Mouse (Mus musculus): ENCODE measurements around the gene Neu2. TPM values are rescaled to one million over a fixed set of nuclear protein-coding genes. Genes with fewer than 3 reads are reported as not detected.

The Neu2 gene
- polyA plus RNA-seq (2014; fragmentation: Illumina TruSeq; extraction: RNeasy Lipid Tissue Mini Kit (QIAGEN cat#74804); ENCODE audit: low read depth, low replicate concordance), result 0.17 TPM

DNA sequence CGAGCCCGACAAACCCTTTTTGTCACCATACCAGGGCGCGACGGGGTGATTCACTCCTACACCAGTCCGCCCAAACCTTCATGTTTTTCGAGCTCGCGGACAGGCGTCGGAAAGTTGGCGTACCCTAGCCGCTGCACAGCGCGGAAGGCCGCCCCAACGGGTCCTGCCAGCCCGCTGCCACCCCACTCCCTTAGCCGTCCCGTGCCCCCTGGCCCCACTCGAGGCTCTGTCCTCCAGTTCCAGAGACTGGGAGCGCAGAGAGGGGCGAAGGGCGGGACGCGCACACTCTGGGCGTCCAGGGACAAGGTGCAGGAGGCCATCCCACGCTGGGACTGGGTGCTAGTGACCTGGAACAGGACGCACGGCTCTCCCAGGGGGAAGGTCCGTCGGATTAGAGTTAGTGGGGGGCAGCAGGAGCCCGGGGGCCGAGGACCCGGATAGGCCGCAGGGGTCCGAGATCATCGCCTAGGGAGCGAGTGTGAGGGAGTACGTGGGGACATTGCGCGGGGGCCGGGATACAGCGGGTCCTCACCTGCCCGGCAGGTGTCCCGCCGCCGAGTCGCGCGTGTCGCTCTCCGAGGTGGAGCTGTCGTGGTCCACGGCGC lies at the start of gene Neu2:
Gene Neu2 (plus strand): TSS at position 329 of the 605 bp plus-strand sequence.

GRCm38 (mm10) chr1:87469971-87470370 lies 39.7 kb upstream of the Neu2 start, which contains the start of gene Snorc:
Gene Snorc (plus strand): TSS chr1:87470271.

DNA sequence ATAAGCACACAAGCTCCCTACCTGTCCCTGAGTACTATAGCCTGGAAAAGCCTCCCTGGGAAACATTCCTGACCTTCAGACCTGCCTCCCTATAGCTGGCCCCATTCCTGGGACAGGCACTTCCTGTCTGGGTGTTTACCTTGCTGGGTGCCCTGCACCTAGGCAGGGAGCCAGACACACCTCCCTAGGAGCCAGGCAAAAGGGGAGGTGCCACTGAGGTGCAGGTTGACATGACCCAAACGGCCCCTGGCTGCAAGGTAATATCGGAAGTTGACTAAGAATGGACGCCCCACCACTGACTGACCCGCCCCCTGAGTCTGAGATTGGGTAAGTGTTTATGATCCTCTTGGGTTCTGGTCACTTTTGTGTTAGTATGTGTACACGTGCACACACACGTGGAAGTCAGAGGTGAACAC lies 64.1 kb downstream of the Neu2 start, which contains the start of gene Ngef:
Gene Ngef (minus strand): TSS at position 71 of the 416 bp plus-strand sequence.

GRCm38 (mm10) chr1:87620211-87620668 lies 110.6 kb downstream of the Neu2 start, which contains the start of gene Inpp5d:
Gene Inpp5d (plus strand): TSS chr1:87620312.

Other genes starting within 250 kb of the Neu2 start
- 550 TPM for gene Efhd1, start 245.5 kb upstream of the Neu2 start, polyA plus RNA-seq (2014; fragmentation: Illumina TruSeq; extraction: RNeasy Lipid Tissue Mini Kit (QIAGEN cat#74804); ENCODE audit: low read depth, low replicate concordance)
- gene Gigyf2, start 182.9 kb upstream of the Neu2 start, polyA plus RNA-seq (2014; fragmentation: Illumina TruSeq; extraction: RNeasy Lipid Tissue Mini Kit (QIAGEN cat#74804); ENCODE audit: low read depth, low replicate concordance), result 72.2 TPM
- gene Kcnj13, start 115.2 kb upstream of the Neu2 start, polyA plus RNA-seq (2014; fragmentation: Illumina TruSeq; extraction: RNeasy Lipid Tissue Mini Kit (QIAGEN cat#74804); ENCODE audit: low read depth, low replicate concordance), result 0.17 TPM
- not detected for gene Snorc, start 39.6 kb upstream of the Neu2 start, polyA plus RNA-seq (2014; fragmentation: Illumina TruSeq; extraction: RNeasy Lipid Tissue Mini Kit (QIAGEN cat#74804); ENCODE audit: low read depth, low replicate concordance)
- 0.07 TPM for gene Ngef, start 64.0 kb downstream of the Neu2 start, polyA plus RNA-seq (2014; fragmentation: Illumina TruSeq; extraction: RNeasy Lipid Tissue Mini Kit (QIAGEN cat#74804); ENCODE audit: low read depth, low replicate concordance)
- 3.3 TPM for gene Inpp5d, start 110.4 kb downstream of the Neu2 start, polyA plus RNA-seq (2014; fragmentation: Illumina TruSeq; extraction: RNeasy Lipid Tissue Mini Kit (QIAGEN cat#74804); ENCODE audit: low read depth, low replicate concordance)
- gene Atg16l1, start 246.0 kb downstream of the Neu2 start, polyA plus RNA-seq (2014; fragmentation: Illumina TruSeq; extraction: RNeasy Lipid Tissue Mini Kit (QIAGEN cat#74804); ENCODE audit: low read depth, low replicate concordance), result 8.7 TPM

Data from testis, adult 10 weeks (tissue).